Mouse (Mus musculus) ES-Bruce4 (cell line): Measurements from ENCODE around the gene Plbd1. TPM values are rescaled to one million over a fixed set of nuclear protein-coding genes. Genes with fewer than 3 reads are reported as not detected.

ENCODE experiments used
- H3K27ac ChIP-seq: 2 replicates; pipeline ENCODE4 v1.5.1; 2012; ENCODE audit warnings: low read length, inconsistent platforms; ENCODE audit not compliant: insufficient read depth
- H3K27me3 ChIP-seq: 2 replicates; pipeline ENCODE4 v1.6.1; 2012; ENCODE audit warnings: mild to moderate bottlenecking, low read length, inconsistent platforms; ENCODE audit not compliant: control insufficient read depth, poor library complexity, insufficient read depth, severe bottlenecking
- H3K36me3 ChIP-seq: 2 replicates; pipeline ENCODE4 v1.6.1; 2012; ENCODE audit warnings: inconsistent platforms, mild to moderate bottlenecking, low read length, moderate library complexity; ENCODE audit not compliant: control insufficient read depth, poor library complexity, insufficient read depth, severe bottlenecking
- H3K4me1 ChIP-seq: one replicate; pipeline ENCODE4 v1.8.1; 2011; ENCODE audit warnings: low read length; ENCODE audit not compliant: control insufficient read depth, insufficient read depth
- H3K4me3 ChIP-seq: 2 replicates; pipeline ENCODE4 v1.5.1; 2011; ENCODE audit warnings: low read depth, mild to moderate bottlenecking, low read length
- H3K9ac ChIP-seq: 2 replicates; pipeline ENCODE4 v1.6.1; 2012; ENCODE audit warnings: low read depth, mild to moderate bottlenecking, inconsistent platforms; ENCODE audit not compliant: poor library complexity, severe bottlenecking
- H3K9me3 ChIP-seq: replicated peaks from 2 replicates; pipeline ENCODE4 v1.6.1; 2012; ENCODE audit warnings: mild to moderate bottlenecking, low read length, inconsistent platforms; ENCODE audit not compliant: control insufficient read depth, poor library complexity, insufficient read depth, severe bottlenecking
- CTCF ChIP-seq: IDR thresholded peaks from one replicate; pipeline ENCODE4 v1.8.1; 2011; ENCODE audit warnings: low read depth, low read length
- EP300 ChIP-seq: IDR thresholded peaks from 2 replicates; pipeline ENCODE4 v1.6.1; 2011; ENCODE audit warnings: low read depth, low read length; ENCODE audit not compliant: insufficient read depth
- POLR2A ChIP-seq: IDR thresholded peaks from one replicate; pipeline ENCODE4 v1.8.1; 2011; ENCODE audit warnings: low read length; ENCODE audit not compliant: insufficient read depth
- polyA plus RNA-seq: library from polyadenylated mRNA; stranded (reverse); fragments of >200 nt; gene quantifications from 2 replicates; pipeline ENCODE4 v1.2.4, GENCODE M21; 2011; ENCODE audit warnings: low read depth; ENCODE audit not compliant: missing spikeins, insufficient read depth, insufficient read length

Plbd1 gene
- polyA plus RNA-seq, 1 experiment: 1.2 TPM

DNA sequence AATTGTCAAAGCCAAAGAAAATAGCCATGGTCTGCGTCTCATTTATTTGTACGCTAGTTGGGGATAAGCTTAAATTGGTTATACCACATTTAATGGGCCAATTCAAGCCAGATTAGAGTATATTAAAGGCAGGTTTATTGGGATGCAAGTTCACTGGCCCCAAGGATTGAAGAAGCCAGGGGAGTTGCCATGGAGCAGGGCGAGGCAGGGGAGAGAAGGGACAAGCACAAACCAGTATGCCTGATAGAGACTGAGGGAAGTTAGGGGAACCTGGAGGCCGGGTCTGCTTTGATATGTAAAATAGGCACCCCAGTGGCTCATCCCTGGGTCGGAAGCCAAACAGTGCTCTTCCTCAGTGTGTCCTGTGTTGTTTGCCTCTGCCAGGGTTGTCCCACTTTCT lies 7.5 kb upstream of the Plbd1 start:
- Histone ChIP-seq H3K9me3 (no peaks in the 10 kb centered on the region; the same call in 1 of the 2 replicates), H3K4me3 (no peak overlapping the region), H3K9ac (no peak overlapping the region), H3K27me3 (no peaks in the 10 kb centered on the region; the same call in 1 of the 2 replicates), H3K4me1 (peaks cover 6% of the 10 kb centered on the region), H3K27ac (peak overlapping the region; percentile 44; the same call in 1 of the 2 replicates), H3K36me3 (no peaks in the 10 kb centered on the region)
- TF ChIP-seq EP300: 0 out of 2 replicates have a peak, but pooled peaks have one; percentile 53
- TF ChIP-seq POLR2A: no peak

- H3K4me3 ChIP-seq: no peak overlapping the region
- H3K36me3 ChIP-seq: no peaks in the 10 kb centered on the region
- H3K27me3 ChIP-seq: no peaks in the 10 kb centered on the region; the same call in 1 of the 2 replicates
- H3K9me3 ChIP-seq: no peaks in the 10 kb centered on the region
- H3K9ac ChIP-seq: no peak overlapping the region
- TF ChIP-seq CTCF (no peak), EP300 (no peak), POLR2A (no peak)
- H3K27ac ChIP-seq: no peak overlapping the region
- H3K4me1 ChIP-seq: peaks cover 6% of the 10 kb centered on the region
Observed at GRCm38 (mm10) chr6:136668266-136668986, 6.7 kb upstream of the Plbd1 start.

- Histone ChIP-seq H3K27me3 (no peaks in the 10 kb centered on the region), H3K4me3 (peak overlapping the region; percentile 52), H3K27ac (no peak overlapping the region), H3K4me1 (no peaks in the 10 kb centered on the region), H3K36me3 (no peaks in the 10 kb centered on the region), H3K9ac (0 out of 2 replicates have a peak overlapping the region, but pooled peaks have one; percentile 3), H3K9me3 (no peaks in the 10 kb centered on the region)
- TF ChIP-seq POLR2A (no peak), EP300 (no peak), CTCF (no peak)
Observed at GRCm38 (mm10) chr6:136662063-136662462, 335 bp upstream of the Plbd1 start.

DNA sequence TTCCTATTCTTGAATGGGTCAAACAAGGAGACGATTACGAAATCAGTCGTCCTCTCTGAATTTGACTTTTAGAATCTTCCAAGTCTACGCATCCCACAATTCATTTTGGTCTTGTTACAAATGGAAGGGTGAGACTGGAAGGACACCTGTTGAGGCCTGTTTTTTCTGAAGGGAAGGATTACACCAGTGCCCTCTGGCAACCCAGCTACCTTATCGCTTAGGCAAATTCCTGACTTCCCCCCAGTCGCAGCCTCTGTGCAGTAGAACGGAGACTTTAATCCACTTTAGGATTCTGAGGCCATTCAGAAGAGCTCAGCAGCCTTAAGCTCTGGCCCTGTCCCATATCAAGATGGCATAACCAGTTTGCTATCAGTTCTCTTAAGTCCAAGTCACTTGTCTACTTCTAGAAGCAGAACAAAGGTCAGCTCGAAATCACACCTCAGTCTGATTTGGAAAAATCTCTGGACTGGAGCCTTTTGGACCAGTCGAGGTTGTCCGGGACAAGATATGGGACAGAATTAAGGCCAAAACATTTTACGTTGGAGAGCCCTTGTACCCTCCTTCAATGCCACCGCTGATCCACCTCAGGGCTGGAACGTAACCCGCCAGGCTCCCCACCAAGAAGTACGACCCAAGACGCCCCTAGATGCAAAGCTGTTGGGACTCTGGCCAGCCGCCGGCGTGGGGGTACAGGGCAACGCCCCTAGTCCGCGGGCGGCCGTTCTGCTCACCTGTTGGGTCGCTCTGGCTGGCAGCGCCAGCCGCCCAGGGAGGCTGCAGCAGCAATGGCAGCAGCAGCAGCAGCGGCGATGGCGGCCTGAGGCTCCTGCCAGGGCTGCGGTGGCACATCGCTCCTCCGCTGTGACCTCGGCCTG lies 660 bp downstream of the Plbd1 start:
- Histone ChIP-seq H3K4me1 (no peaks in the 10 kb centered on the region), H3K27ac (no peak overlapping the region), H3K9me3 (no peaks in the 10 kb centered on the region), H3K36me3 (no peaks in the 10 kb centered on the region), H3K27me3 (no peaks in the 10 kb centered on the region), H3K9ac (peak overlapping the region; percentile 3; the same call in 1 of the 2 replicates), H3K4me3 (peak overlapping the region; percentile 52)
- TF ChIP-seq EP300 (no peak), CTCF (no peak), POLR2A (no peak)

DNA sequence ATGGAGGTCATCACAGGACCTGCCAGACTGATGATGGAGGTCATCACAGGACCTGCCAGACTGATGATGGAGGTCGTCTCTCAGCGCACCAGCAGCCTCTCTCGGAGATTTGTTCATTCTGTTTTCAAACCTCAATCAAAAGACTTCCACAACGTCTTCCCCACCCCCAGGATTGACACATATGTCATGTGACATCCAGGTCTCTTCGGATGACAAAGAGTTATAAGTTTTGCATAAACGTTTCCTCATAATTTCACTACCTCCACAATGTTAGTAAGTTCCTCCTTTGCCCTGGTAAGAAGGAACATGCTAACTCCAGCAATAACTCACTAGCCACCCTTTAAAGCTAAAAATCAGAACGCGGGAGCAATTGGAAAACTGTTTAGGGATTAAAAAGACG lies 2.5 kb downstream of the Plbd1 start:
- Histone ChIP-seq H3K36me3 (no peaks in the 10 kb centered on the region), H3K4me1 (no peaks in the 10 kb centered on the region)
- TF ChIP-seq POLR2A: no peak
- no peak for TF ChIP-seq CTCF
- no peak for TF ChIP-seq EP300

More for the DNA sequence above, 2.5 kb downstream of the Plbd1 start:
- Histone ChIP-seq H3K27ac (no peak overlapping the region), H3K9me3 (no peaks in the 10 kb centered on the region), H3K27me3 (no peaks in the 10 kb centered on the region), H3K4me3 (no peak overlapping the region), H3K9ac (no peak overlapping the region)
